Mouse (Mus musculus): ENCODE results near the gene Nt5m.

GRCm38 (mm10) chr11:59804409-59805110 is 34.7 kb upstream of the Nt5m start:
- TF ChIP-seq CTCF (IDR thresholded peaks at IDR 0.05; ENCODE audit: extremely low read depth, insufficient read depth, low read length) (no peak), POLR2A (IDR thresholded peaks at IDR 0.05; ENCODE audit: extremely low read depth, insufficient read depth, low read length) (no peak)

Data from cortical plate, adult 2 months (tissue).